Mouse (Mus musculus) C2C12 (cell line): Measurements from ENCODE around the gene Actr5. TPM values are rescaled to one million over a fixed set of nuclear protein-coding genes. Genes with fewer than 3 reads are reported as not detected.

Experiments
- H3K27me3 ChIP-seq: one replicate; pipeline ENCODE4 v1.6.1; 2011; ENCODE audit not compliant: control insufficient read depth, insufficient read depth, insufficient read length
- H3K36me3 ChIP-seq: one replicate; pipeline ENCODE4 v1.6.1; 2011; ENCODE audit not compliant: control insufficient read depth, insufficient read depth
- H3K4me3 ChIP-seq: one replicate; pipeline ENCODE4 v1.5.1; 2011; ENCODE audit warnings: mild to moderate bottlenecking, control low read depth; ENCODE audit not compliant: poor library complexity, insufficient read depth, severe bottlenecking
- H3K79me2 ChIP-seq: one replicate; pipeline ENCODE4 v1.6.1; 2011; ENCODE audit not compliant: control insufficient read depth, insufficient read depth
- H3K79me3 ChIP-seq: one replicate; pipeline ENCODE4 v1.6.1; 2011; ENCODE audit warnings: low read depth, control low read depth
- H3ac ChIP-seq: one replicate; pipeline ENCODE3; 2011; ENCODE audit warnings: low read depth; ENCODE audit not compliant: control insufficient read depth, insufficient read length
- CEBPB ChIP-seq: IDR thresholded peaks from one replicate; pipeline ENCODE4 v1.6.1; 2011; ENCODE audit warnings: low read depth, mild to moderate bottlenecking, control low read depth, moderate library complexity
- CTCF ChIP-seq: IDR thresholded peaks from one replicate; pipeline ENCODE4 v1.5.1; 2011; ENCODE audit not compliant: control insufficient read depth, insufficient read depth, insufficient read length
- FOSL1 ChIP-seq: IDR thresholded peaks from one replicate; pipeline ENCODE4 v1.8.0; 2011; ENCODE audit warnings: mild to moderate bottlenecking, low read length; ENCODE audit not compliant: poor library complexity, insufficient read depth, severe bottlenecking
- MAX ChIP-seq: IDR thresholded peaks from one replicate; pipeline ENCODE4 v1.6.1; 2011; ENCODE audit warnings: mild to moderate bottlenecking, control low read depth
- MYOD1 ChIP-seq: IDR thresholded peaks from one replicate; pipeline ENCODE4 v1.6.1; 2011; ENCODE audit warnings: low read depth; ENCODE audit not compliant: control insufficient read depth, insufficient read length
- MYOG ChIP-seq: IDR thresholded peaks from one replicate; pipeline ENCODE4 v1.6.1; 2011; ENCODE audit not compliant: control insufficient read depth, insufficient read length; ENCODE audit errors: extremely low read depth
- USF1 ChIP-seq: IDR thresholded peaks from one replicate; pipeline ENCODE4 v1.6.1; 2011; ENCODE audit warnings: low read depth, mild to moderate bottlenecking, control low read depth, moderate library complexity
- microRNA-seq: library from miRNA; unstranded; fragments of <30 nt; microRNA quantifications from one replicate; pipeline ENCODE4, GENCODE M21; 2019; ENCODE audit warnings: borderline microRNAs expressed
- polyA plus RNA-seq: library from polyadenylated mRNA; unstranded; fragments of >200 nt; fragmentation: generic; extraction: Trizol; gene quantifications from one replicate; pipeline ENCODE4 v1.2.1, GENCODE M21; 2012; ENCODE audit warnings: missing spikeins

Actr5 gene
- polyA plus RNA-seq, 1 experiment: 8.7 TPM

DNA sequence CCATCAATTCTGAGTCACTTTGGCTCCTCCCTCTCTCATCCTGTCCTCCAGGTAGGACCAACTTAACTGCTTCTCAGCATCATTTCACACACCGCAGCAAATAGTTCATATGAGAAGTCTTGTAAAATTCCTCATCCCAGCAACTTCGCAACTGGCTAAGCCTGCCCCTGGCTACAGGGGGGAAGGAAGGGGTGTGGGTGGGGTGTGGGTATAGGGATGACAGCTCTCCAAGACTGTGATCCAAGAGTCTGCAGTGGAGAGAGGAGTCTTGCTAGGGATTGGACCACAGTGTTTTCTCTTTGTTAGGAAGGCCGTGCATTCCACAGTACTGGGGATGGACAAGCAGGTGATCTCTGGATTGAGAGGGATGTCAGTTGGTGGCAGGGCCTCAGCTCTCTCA lies 60.2 kb downstream of the Actr5 start:
- Histone ChIP-seq H3K79me3 (no peaks in the 10 kb centered on the region), H3K4me3 (no peak overlapping the region), H3K79me2 (no peaks in the 10 kb centered on the region), H3ac (no peak overlapping the region), H3K27me3 (peaks cover 23% of the 10 kb centered on the region), H3K36me3 (no peaks in the 10 kb centered on the region)
- no peak for TF ChIP-seq MYOD1
- no peak for TF ChIP-seq MYOG
- no peak for TF ChIP-seq USF1
- no peak for TF ChIP-seq MAX
- TF ChIP-seq FOSL1: no peak
- TF ChIP-seq CEBPB: no peak
- TF ChIP-seq CTCF: no peak

DNA sequence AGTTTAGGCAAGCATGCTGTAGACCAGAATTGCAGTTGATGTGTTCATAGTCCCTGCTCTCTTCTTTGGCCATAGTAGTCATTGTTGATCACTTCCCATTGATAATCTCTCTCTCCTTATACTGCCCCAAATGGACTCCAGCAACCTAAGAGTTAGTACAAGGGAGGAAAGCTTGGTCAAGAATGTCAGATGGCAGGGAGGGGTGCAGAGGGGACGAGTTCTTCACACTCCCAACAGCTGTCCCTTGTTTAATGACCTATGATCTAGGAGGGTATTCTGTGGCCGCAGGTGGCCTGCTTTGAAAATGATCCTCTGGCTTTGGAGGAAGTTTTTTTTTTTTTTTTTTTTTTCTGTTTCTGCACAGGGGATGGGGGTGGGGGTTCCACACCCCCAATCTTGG lies 61.7 kb downstream of the Actr5 start:
- no peaks in the 10 kb centered on the region for H3K36me3 ChIP-seq
- H3K79me3 ChIP-seq: no peaks in the 10 kb centered on the region
- no peak overlapping the region for H3K4me3 ChIP-seq
- H3ac ChIP-seq: no peak overlapping the region
- peaks cover 25% of the 10 kb centered on the region for H3K27me3 ChIP-seq
- TF ChIP-seq CTCF (no peak), FOSL1 (no peak), MYOG (no peak), CEBPB (no peak), USF1 (no peak), MAX (no peak), MYOD1 (no peak)
- H3K79me2 ChIP-seq: no peaks in the 10 kb centered on the region

DNA sequence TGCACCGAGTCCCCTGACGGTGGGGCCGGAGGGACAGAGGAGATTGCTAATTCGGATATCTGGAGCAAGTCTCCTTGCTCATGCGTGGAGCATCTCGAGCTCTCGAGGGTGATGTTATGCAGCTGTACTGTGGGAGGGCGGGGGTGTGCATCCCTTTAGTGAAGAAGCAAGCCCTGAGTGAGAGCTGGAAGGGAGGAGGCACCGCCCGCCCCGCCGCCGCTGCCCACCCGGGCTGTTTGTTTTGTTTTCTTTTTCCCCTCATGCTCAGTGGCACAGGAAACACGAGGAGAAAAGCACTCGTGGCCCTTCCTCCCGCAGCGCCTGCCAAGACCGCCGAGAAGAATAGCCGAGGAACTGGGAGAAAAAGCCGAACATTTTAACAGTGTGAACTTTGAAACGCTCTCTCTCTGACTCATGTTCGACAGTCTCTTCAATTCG lies 63.1 kb downstream of the Actr5 start:
- H3K79me2 ChIP-seq: no peaks in the 10 kb centered on the region
- peaks cover 21% of the 10 kb centered on the region for H3K27me3 ChIP-seq
- no peak overlapping the region for H3ac ChIP-seq
- TF ChIP-seq USF1: no peak
- no peak for TF ChIP-seq FOSL1
- no peak for TF ChIP-seq MYOG
- TF ChIP-seq CTCF: no peak
- no peak for TF ChIP-seq MYOD1
- TF ChIP-seq CEBPB: no peak
- no peak for TF ChIP-seq MAX
- no peaks in the 10 kb centered on the region for H3K79me3 ChIP-seq
- no peak overlapping the region for H3K4me3 ChIP-seq
- H3K36me3 ChIP-seq: no peaks in the 10 kb centered on the region

Small RNAs within 50 kb of the gene (microRNA-seq; reads per million reads assigned to microRNA genes)
- 0.88 reads per million, percentile 19 among the genes with 10 or more reads in this experiment for gene Mir3474

Other genes with a start within 250 kb of the Actr5 start
- not detected for gene Snhg11, start 249.2 kb upstream of the Actr5 start, polyA plus RNA-seq
- 8.4 TPM for gene Ralgapb, start 215.0 kb upstream of the Actr5 start, polyA plus RNA-seq
- 0.06 TPM for gene Adig, start 122.3 kb upstream of the Actr5 start, polyA plus RNA-seq
- not detected for gene Arhgap40, start 112.1 kb upstream of the Actr5 start, polyA plus RNA-seq
- 0.01 TPM for gene Slc32a1, start 14.1 kb upstream of the Actr5 start, polyA plus RNA-seq
- gene Ppp1r16b, start 40.5 kb downstream of the Actr5 start, polyA plus RNA-seq: 0.04 TPM
- gene Fam83d, start 143.2 kb downstream of the Actr5 start, polyA plus RNA-seq: 33.3 TPM
- gene Dhx35, start 169.9 kb downstream of the Actr5 start, polyA plus RNA-seq: 11.8 TPM